Mouse (Mus musculus) olfactory bulb, adult 2 months (tissue): Measurements from ENCODE around the gene Foxred2. TPM values are rescaled to one million over a fixed set of nuclear protein-coding genes. Genes with fewer than 3 reads are reported as not detected.

Source experiments
- H3K27ac ChIP-seq: fragments of 200-500 bp; 2 replicates; pipeline ENCODE4 v1.5.1; 2012; ENCODE audit warnings: low read depth, low read length; ENCODE audit not compliant: insufficient read depth
- H3K4me1 ChIP-seq: fragments of 200-500 bp; 2 replicates; pipeline ENCODE4 v1.6.1; 2012; ENCODE audit warnings: low read length; ENCODE audit not compliant: control insufficient read depth, insufficient read depth
- H3K4me3 ChIP-seq: fragments of 200-500 bp; 2 replicates; pipeline ENCODE4 v1.5.1; 2012; ENCODE audit warnings: mild to moderate bottlenecking, low read depth, low read length, moderate library complexity; ENCODE audit not compliant: insufficient read depth
- CTCF ChIP-seq: fragments of 200-500 bp; IDR thresholded peaks from 2 replicates; pipeline ENCODE4 v1.5.1; 2012; ENCODE audit warnings: low read depth, mild to moderate bottlenecking, low read length, moderate library complexity; ENCODE audit not compliant: insufficient read depth
- POLR2A ChIP-seq: fragments of 200-500 bp; IDR thresholded peaks from 2 replicates; pipeline ENCODE4 v1.6.1; 2012; ENCODE audit warnings: mild to moderate bottlenecking, low read depth, low read length, moderate library complexity; ENCODE audit not compliant: insufficient read depth
- WGBS: fragments of 180-500 bp; shearing (Covaris S2); methylation state at CpG from one replicate; pipeline ENCODE4 v1.1.7; 2018; 5-methylcytosine and 5-hydroxymethylcytosine counted together
- polyA plus RNA-seq: library from polyadenylated mRNA; stranded (reverse); fragments of >200 nt; gene quantifications from 2 replicates; pipeline ENCODE4 v1.2.4, GENCODE M21; 2012; ENCODE audit warnings: low replicate concordance; ENCODE audit not compliant: missing spikeins, insufficient read depth, insufficient read length

Gene Foxred2
- polyA plus RNA-seq, 1 experiment, result not detected

DNA sequence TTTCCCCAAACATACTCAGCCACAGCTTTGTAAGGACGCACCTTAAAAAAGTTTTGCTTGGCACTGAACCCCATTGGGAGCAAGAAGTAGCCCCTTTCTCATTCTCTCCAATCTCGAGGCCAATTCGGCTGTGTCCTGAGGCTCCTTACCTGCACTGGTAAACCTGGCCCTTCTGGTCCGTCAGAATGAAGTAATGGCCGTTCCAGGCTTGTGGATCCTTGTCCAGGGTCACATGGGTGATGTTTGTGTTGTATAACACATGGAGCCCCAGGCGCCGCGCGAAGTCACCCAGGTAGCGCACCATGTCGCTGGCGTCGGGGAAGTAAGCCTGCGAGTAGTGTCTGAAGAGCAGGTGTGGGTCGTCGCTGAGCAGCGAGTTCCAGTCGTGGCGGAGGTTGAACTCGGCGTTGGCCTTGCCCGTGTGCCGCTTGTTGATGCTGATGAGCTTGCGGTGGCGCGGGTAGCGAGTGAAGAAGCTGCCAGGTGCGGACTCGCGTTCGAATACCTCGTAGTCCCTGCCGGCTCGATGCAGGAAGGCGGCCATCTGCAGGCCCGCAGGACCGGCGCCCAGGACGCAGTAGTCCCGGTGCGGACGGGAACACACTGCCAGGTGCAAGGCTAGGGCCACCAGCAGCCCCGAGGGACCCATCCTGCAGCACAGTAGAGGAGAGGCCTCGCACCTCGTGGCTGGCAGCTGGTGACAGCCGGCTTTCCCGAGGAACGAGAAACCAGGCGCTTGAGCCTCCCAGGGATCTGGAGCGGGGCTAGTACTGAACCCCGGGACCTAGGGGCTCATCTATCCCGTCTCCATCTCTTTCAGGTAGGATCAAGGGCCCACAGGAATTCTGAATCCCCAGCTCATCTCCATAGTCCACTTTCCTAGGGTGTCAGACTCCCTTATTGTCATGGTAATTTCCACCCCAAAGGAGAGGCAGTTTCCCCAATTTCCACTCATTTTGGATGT is 800 bp downstream of the Foxred2 start:
- Histone ChIP-seq H3K27ac (no peak overlapping the region), H3K4me1 (peaks cover 8% of the 10 kb centered on the region), H3K4me3 (peak overlapping the region; percentile 59)
- TF ChIP-seq CTCF (no peak), POLR2A (no peak)
- WGBS, result 11% methylated on average over 52 of the region's 52 CpGs

DNA sequence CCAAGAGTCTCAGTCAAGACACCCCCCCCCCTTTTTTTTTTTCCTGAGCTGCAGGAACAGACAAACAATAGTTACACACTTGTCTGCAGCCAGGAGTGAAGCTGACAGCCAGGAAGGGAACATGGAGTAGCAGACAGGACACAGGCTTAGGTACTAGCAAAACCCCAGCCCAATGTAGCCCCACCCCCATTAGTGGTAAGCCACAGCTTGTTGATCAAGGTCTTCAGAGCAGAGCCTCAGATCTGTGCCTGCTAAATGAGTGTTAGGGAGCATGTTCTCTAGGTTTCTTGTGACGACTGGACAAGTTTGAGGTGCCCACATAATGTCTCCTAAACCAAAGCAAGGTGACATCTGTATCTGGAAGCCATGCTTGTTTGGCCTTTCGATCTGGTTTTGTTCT is 2.2 kb downstream of the Foxred2 start:
- TF ChIP-seq CTCF (no peak), POLR2A (no peak)
- peaks cover 8% of the 10 kb centered on the region for H3K4me1 ChIP-seq
- H3K27ac ChIP-seq, result no peak overlapping the region
- no peak overlapping the region for H3K4me3 ChIP-seq
- 88% methylated on average over 2 of the region's 2 CpGs for WGBS

- Histone ChIP-seq H3K4me1 (peaks cover 8% of the 10 kb centered on the region), H3K4me3 (no peak overlapping the region), H3K27ac (no peak overlapping the region)
- no peak for TF ChIP-seq CTCF
- TF ChIP-seq POLR2A, result no peak
- WGBS, result 89% methylated on average over 3 of the region's 3 CpGs
Observed at GRCm38 (mm10) chr15:77952921-77953320, 3.6 kb downstream of the Foxred2 start.

DNA sequence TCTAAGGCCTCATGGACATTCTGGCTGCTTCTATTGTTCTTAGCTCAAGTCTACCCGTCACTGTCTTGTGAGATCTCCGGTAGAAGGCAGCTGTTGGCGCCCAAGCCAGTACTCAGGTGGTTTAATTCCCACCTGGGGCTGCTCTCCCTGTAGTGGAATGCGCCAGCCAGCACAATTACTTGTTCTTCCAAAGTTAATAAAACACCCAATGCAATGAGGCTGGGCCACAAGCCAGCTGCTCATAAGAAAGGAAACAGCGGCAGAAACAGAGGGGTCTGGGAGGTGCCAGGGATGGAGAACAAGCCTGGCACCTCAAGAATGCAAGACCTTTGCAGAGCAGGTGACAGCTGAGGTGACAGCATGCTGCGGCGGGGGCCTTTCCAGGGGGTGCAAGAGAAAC is 7.5 kb downstream of the Foxred2 start:
- H3K27ac ChIP-seq, result no peak overlapping the region
- TF ChIP-seq POLR2A, result no peak
- TF ChIP-seq CTCF, result no peak
- no peaks in the 10 kb centered on the region for H3K4me1 ChIP-seq
- 81% methylated on average over 7 of the region's 7 CpGs for WGBS
- no peak overlapping the region for H3K4me3 ChIP-seq

DNA sequence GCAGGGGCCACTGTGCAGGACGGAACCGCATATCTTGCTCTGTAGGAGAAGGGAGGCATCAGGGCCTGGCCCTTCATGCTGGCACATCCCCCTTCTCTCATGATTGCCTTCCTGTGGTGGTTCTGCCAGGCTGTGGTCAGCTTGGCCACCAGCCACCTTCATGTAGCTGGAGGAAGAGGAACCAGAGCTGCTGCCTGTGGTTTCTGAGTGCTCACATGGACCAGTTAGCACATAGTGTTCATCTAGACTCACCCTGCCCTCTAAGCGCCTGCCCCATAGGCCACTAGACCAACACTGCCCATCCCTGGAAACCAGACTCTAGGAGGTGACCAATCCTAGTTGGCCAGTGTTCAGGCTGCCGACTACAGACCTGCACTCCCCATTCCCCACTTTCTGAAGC is 10.8 kb downstream of the Foxred2 start:
- Histone ChIP-seq H3K27ac (no peak overlapping the region), H3K4me1 (0 out of 2 replicates have a peak, but pooled peaks cover 2% of the 10 kb centered on the region), H3K4me3 (no peak overlapping the region)
- WGBS, result 90% methylated on average over 4 of the region's 4 CpGs
- no peak for TF ChIP-seq CTCF
- TF ChIP-seq POLR2A, result no peak

DNA sequence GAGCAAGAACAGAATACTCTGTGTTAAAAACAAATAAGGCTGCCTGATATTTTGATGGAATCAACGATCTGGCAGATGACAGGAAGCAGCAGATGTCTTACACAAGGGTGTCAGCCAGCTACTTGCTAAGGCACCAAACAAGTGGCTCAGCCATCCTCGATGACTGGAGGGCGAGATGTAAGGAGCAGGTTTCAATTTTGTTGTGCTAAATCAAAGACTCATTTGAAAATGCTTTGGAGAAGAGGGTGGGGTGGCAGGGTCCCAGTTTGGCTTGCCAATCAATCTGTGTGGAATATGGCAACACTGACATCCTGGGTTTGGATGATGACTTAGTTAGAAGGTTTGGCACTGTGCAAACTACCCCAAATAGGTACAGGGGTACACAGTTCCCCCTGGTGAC is 15.0 kb downstream of the Foxred2 start:
- WGBS, result 89% methylated on average over 3 of the region's 3 CpGs

DNA sequence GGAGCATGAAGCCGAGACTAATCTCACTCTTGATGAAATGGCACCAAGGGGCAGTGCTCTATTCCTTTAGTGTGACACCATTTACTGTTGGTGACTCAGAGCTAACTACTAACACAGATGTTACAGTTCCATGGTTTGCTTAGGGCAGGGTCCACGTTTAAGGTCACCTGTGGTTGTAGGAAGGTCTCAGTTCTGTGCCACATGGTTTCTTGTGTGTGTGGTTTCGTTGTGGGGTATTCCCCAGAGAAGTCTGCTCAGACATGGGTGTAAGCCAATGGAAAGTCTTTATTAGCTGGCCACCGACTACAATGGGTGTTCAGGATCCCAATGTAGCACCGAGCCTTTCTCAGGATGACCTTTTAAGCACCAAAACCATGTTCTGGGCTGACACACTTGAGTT is 18.0 kb downstream of the Foxred2 start:
- Histone ChIP-seq H3K27ac (no peak overlapping the region), H3K4me3 (no peak overlapping the region), H3K4me1 (peaks cover 10% of the 10 kb centered on the region)
- WGBS, result 76% methylated on average over 5 of the region's 5 CpGs
- TF ChIP-seq CTCF (no peak), POLR2A (no peak)

More for the DNA sequence above, 15.0 kb downstream of the Foxred2 start:
- Histone ChIP-seq H3K27ac (no peak overlapping the region), H3K4me1 (0 out of 2 replicates have a peak, but pooled peaks cover 2% of the 10 kb centered on the region), H3K4me3 (no peak overlapping the region)
- TF ChIP-seq CTCF (no peak), POLR2A (no peak)

DNA sequence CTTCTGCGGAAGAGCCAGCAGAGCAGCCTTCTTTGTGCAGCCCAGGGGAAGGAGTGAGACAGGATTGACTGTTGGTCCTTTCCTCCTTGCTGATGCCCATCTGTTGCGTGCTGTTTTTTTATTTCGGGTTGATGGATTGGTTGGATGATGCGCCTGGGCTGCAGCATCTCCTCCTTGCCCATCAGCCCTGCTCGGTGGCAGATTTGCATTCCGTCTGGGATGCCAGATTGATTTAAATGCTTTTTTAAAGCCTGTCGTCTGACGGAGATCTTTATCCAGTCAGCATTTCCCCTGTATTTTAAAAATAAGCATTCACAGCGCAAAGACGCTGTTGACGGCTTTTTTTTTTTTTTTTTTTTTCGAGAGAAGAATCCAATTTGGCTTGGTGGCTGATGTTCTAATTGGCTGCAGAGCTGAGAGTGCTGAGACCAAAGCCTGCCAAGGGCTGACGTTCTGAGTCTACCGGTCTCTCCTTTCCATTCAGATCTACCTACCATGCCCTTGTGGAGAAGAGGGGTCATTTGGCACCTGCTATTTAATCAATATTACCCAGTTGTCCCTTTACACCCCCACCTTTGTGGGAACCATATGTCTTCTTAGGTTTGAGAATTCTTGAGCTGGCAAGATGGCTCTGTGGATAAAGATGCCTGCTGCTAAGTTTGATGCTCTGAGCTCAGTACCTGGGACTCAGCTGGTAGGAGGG is 20.7 kb downstream of the Foxred2 start:
- no peak for TF ChIP-seq POLR2A
- TF ChIP-seq CTCF, result no peak
- WGBS, result 47% methylated on average over 14 of the region's 14 CpGs
- Histone ChIP-seq H3K27ac (no peak overlapping the region), H3K4me3 (no peak overlapping the region), H3K4me1 (peaks cover 8% of the 10 kb centered on the region)

DNA sequence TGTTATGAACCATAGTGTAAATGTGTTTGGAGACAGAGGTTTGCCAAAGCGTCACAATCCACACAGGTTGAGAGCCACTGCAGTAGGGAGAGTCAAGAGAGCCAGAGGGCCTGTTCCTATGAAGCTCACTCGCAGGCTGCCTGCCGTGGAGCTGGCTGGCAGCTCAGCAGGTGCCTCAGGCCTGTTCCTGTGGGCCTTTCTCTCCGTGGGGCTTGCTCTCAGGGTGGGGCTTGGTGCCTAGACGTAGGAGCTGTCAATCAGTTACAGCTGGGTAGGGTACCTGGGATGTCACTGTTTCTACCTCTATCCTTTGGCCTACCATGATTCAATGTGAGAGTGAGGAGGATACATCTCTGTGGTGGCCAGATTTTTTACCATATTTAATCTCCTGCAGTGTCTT is 21.6 kb downstream of the Foxred2 start:
- TF ChIP-seq POLR2A (no peak), CTCF (no peak)
- Histone ChIP-seq H3K27ac (no peak overlapping the region), H3K4me3 (no peak overlapping the region), H3K4me1 (peaks cover 8% of the 10 kb centered on the region)
- WGBS, result 81% methylated on average over 5 of the region's 5 CpGs
